ENCODE assay signal across 8 mouse cellular contexts in genomic region chr5:34761509-34761908, GRCm38 (mm10). TPM values are rescaled to one million over a fixed set of nuclear protein-coding genes. Genes with fewer than 3 reads are reported as not detected.
A peak's percentile ranks its signal among the peaks of the same experiment; 100 is the strongest.
DNase-seq lines count a peak whose midpoint lies in the region; ATAC-seq and TF ChIP-seq lines count a peak whose summit lies in the region.

TSS of gene Htt (plus strand) at chr5:34761740.

- TF ChIP-seq CTCF in CH12.LX (conservative IDR thresholded peaks at IDR 0.05 in 1 of 2, IDR thresholded peaks at IDR 0.05 in 1 of 2; ENCODE audit: low read depth in 2 of 2, low read length in 2 of 2) = peak in 1 of 2 experiments; percentile 6; a peak in 1 of 4 replicates

- TF ChIP-seq RAD21 in CH12.LX (IDR thresholded peaks at IDR 0.05; ENCODE audit: low read depth, low read length) = no peak

- peak; percentile 97 for TF ChIP-seq POLR2A in CH12.LX (IDR thresholded peaks at IDR 0.05; ENCODE audit: low read depth, low read length)

- peak; percentile 94 for DNase-seq in CH12.LX (ENCODE audit: extremely low read depth)
- peak; percentile 87 for DNase-seq in c-Kit-positive CD71-positive TER-119-negative erythroid progenitor cells, embryonic 14.5 days (ENCODE audit: low read depth)
- DNase-seq in forebrain, embryonic 11.5 days (ENCODE audit: low spot score) = peak; percentile 98
- DNase-seq in kidney, postnatal 36 days = peak; percentile 98
- DNase-seq in telencephalon, adult 2 months (ENCODE audit: low read depth, low spot score) = peak; percentile 97

- peaks cover 20% of the 10 kb centered on the region; the same call in 1 of the 2 replicates for H3K79me2 ChIP-seq in CH12.LX (replicated peaks; ENCODE audit: control insufficient read depth, extremely low read depth, insufficient read depth, poor library complexity, severe bottlenecking)

- ATAC-seq in forebrain, embryonic 11.5 days (replicated peaks; ENCODE audit: low FRiP score) = peak; percentile 98
- peak; percentile 97 for ATAC-seq in heart, embryonic 16.5 days (replicated peaks; ENCODE audit: extremely low read depth, insufficient read depth, low FRiP score)
- peak; percentile 94 for ATAC-seq in liver, embryonic 15.5 days (ENCODE audit: insufficient read depth)
- peak; percentile 99 for ATAC-seq in neural tube, embryonic 12.5 days (ENCODE audit: low FRiP score, low read depth)

- in situ Hi-C loops in CH12.LX (cut with MboI; ENCODE audit: low pct_ligation_motif_present, low pct_unique_long_range_greater_than_20kb, low sequenced_read_pairs) = no loop called here

- H3K27me3 ChIP-seq in CH12.LX (replicated peaks) = peaks cover 25% of the 10 kb centered on the region
- H3K27me3 ChIP-seq in forebrain, embryonic 11.5 days (ENCODE audit: control insufficient read depth, insufficient read depth, low read length) = no peaks in the 10 kb centered on the region
- no peaks in the 10 kb centered on the region for H3K27me3 ChIP-seq in heart, embryonic 16.5 days (ENCODE audit: control insufficient read depth, insufficient read depth, low read length)
- peaks cover 13% of the 10 kb centered on the region for H3K27me3 ChIP-seq in liver, embryonic 15.5 days
- H3K27me3 ChIP-seq in neural tube, embryonic 12.5 days (replicated peaks) = no peaks in the 10 kb centered on the region

- H3K9me3 ChIP-seq in CH12.LX (replicated peaks; ENCODE audit: low read length) = no peaks in the 10 kb centered on the region
- no peaks in the 10 kb centered on the region for H3K9me3 ChIP-seq in forebrain, embryonic 11.5 days (ENCODE audit: control insufficient read depth, low read length)
- no peaks in the 10 kb centered on the region for H3K9me3 ChIP-seq in heart, embryonic 16.5 days (replicated peaks; ENCODE audit: control insufficient read depth, low read length)
- H3K9me3 ChIP-seq in liver, embryonic 15.5 days (replicated peaks) = no peaks in the 10 kb centered on the region
- H3K9me3 ChIP-seq in neural tube, embryonic 12.5 days = no peaks in the 10 kb centered on the region

- WGBS in forebrain, embryonic 11.5 days = under 1% methylated on average over 35 of the region's 35 CpGs
- 0% methylated on average over 35 of the region's 35 CpGs for WGBS in heart, embryonic 16.5 days
- under 1% methylated on average over 35 of the region's 35 CpGs for WGBS in liver, embryonic 15.5 days (ENCODE audit: insufficient replicate concordance)
- under 1% methylated on average over 35 of the region's 35 CpGs for WGBS in neural tube, embryonic 12.5 days

- H3K27ac ChIP-seq in CH12.LX (ENCODE audit: insufficient read depth, low read depth) = peak within 1 kb of the TSS; percentile 16; the same call in 1 of the 2 replicates
- peak within 1 kb of the TSS; percentile 87 for H3K27ac ChIP-seq in forebrain, embryonic 11.5 days (ENCODE audit: low read depth, low read length)
- H3K27ac ChIP-seq in heart, embryonic 16.5 days (ENCODE audit: low read length) = peak within 1 kb of the TSS; percentile 93
- H3K27ac ChIP-seq in liver, embryonic 15.5 days (replicated peaks) = peak within 1 kb of the TSS; percentile 89
- H3K27ac ChIP-seq in neural tube, embryonic 12.5 days = peak within 1 kb of the TSS; percentile 83

- no peaks in the 10 kb centered on the region for H3K36me3 ChIP-seq in CH12.LX (replicated peaks in 1 of 2; ENCODE audit: control insufficient read depth in 1 of 2, insufficient read depth in 1 of 2, low read length in 1 of 2)
- H3K36me3 ChIP-seq in forebrain, embryonic 11.5 days (ENCODE audit: control insufficient read depth, insufficient read depth, low read length) = no peaks in the 10 kb centered on the region
- no peaks in the 10 kb centered on the region for H3K36me3 ChIP-seq in heart, embryonic 16.5 days (ENCODE audit: control insufficient read depth, insufficient read depth)
- no peaks in the 10 kb centered on the region for H3K36me3 ChIP-seq in liver, embryonic 15.5 days (replicated peaks)
- H3K36me3 ChIP-seq in neural tube, embryonic 12.5 days = no peaks in the 10 kb centered on the region

- TF ChIP-seq EP300 in CH12.LX (IDR thresholded peaks at IDR 0.05; ENCODE audit: low read length) = no peak

- dilution Hi-C loops in CH12.LX (cut with MboI; ENCODE audit: extremely low pct_ligation_motif_present, extremely low pct_unique_long_range_greater_than_20kb, low sequenced_read_pairs) = no loop called here

- H3K4me2 ChIP-seq in CH12.LX (ENCODE audit: insufficient read depth, low read depth, poor library complexity, severe bottlenecking) = peak within 1 kb of the TSS; percentile 85
- peak within 1 kb of the TSS; percentile 89 for H3K4me2 ChIP-seq in forebrain, embryonic 11.5 days (ENCODE audit: low read depth, low read length, severe bottlenecking)
- peak within 1 kb of the TSS; percentile 95 for H3K4me2 ChIP-seq in heart, embryonic 16.5 days (ENCODE audit: low read depth, low read length)
- peak within 1 kb of the TSS; percentile 97 for H3K4me2 ChIP-seq in liver, embryonic 15.5 days
- H3K4me2 ChIP-seq in neural tube, embryonic 12.5 days (replicated peaks) = peak within 1 kb of the TSS; percentile 86

- H3K4me1 ChIP-seq in CH12.LX (ENCODE audit: control insufficient read depth in 1 of 2, insufficient read depth in 2 of 2) = peaks cover 4 to 12% of the 10 kb centered on the region in 2 experiments; a peak in 2 of 4 replicates
- H3K4me1 ChIP-seq in forebrain, embryonic 11.5 days (replicated peaks; ENCODE audit: control insufficient read depth, insufficient read depth, low read length) = no peaks in the 10 kb centered on the region; the same call in 1 of the 2 replicates
- peaks cover 12% of the 10 kb centered on the region for H3K4me1 ChIP-seq in heart, embryonic 16.5 days (ENCODE audit: control insufficient read depth, insufficient read depth, low read length)
- H3K4me1 ChIP-seq in liver, embryonic 15.5 days (replicated peaks) = peaks cover 38% of the 10 kb centered on the region
- H3K4me1 ChIP-seq in neural tube, embryonic 12.5 days = peaks cover 13% of the 10 kb centered on the region

- H3K4me3 ChIP-seq in CH12.LX (replicated peaks in 1 of 3; ENCODE audit: low read depth in 2 of 3, low read length in 2 of 3, poor library complexity in 1 of 3) = peak within 1 kb of the TSS; percentile 89 to 97 (median 93)
- H3K4me3 ChIP-seq in forebrain, embryonic 11.5 days (ENCODE audit: low read depth, low read length) = peak within 1 kb of the TSS; percentile 97
- peak within 1 kb of the TSS; percentile 88 for H3K4me3 ChIP-seq in heart, embryonic 16.5 days (ENCODE audit: low read length)
- peak within 1 kb of the TSS; percentile 99 for H3K4me3 ChIP-seq in liver, embryonic 15.5 days (replicated peaks)
- peak within 1 kb of the TSS; percentile 95 for H3K4me3 ChIP-seq in neural tube, embryonic 12.5 days

- H3K9ac ChIP-seq in CH12.LX (ENCODE audit: insufficient read depth, low read depth) = peak within 1 kb of the TSS; percentile 88
- peak within 1 kb of the TSS; percentile 92 for H3K9ac ChIP-seq in forebrain, embryonic 11.5 days (ENCODE audit: low read length)
- H3K9ac ChIP-seq in heart, embryonic 16.5 days (ENCODE audit: low read length) = peak within 1 kb of the TSS; percentile 92
- peak within 1 kb of the TSS; percentile 99 for H3K9ac ChIP-seq in liver, embryonic 15.5 days
- peak within 1 kb of the TSS; percentile 89 for H3K9ac ChIP-seq in neural tube, embryonic 12.5 days

TF ChIP-seq in CH12.LX, 34 proteins besides CTCF, POLR2A, EP300 and RAD21 (continues in another document):
- no peak for TF ChIP-seq MAZ (IDR thresholded peaks at IDR 0.05; ENCODE audit: low read depth, low read length)
- peak; percentile 26; the same call in 1 of the 2 replicates for TF ChIP-seq GABPA (IDR thresholded peaks at IDR 0.05; ENCODE audit: insufficient replicate concordance, low read depth, low read length)
- no peak for TF ChIP-seq ZNF384 (IDR thresholded peaks at IDR 0.05; ENCODE audit: low read depth, low read length)
- TF ChIP-seq E2F4 (IDR thresholded peaks at IDR 0.05; ENCODE audit: insufficient replicate concordance, low read depth, low read length) = no peak
- TF ChIP-seq ELF1 (IDR thresholded peaks at IDR 0.05; ENCODE audit: low read depth, low read length) = peak; percentile 75
- TF ChIP-seq SIN3A (IDR thresholded peaks at IDR 0.05; ENCODE audit: low read length) = peak; percentile 64; the same call in 1 of the 2 replicates
- TF ChIP-seq BHLHE40 (IDR thresholded peaks at IDR 0.05; ENCODE audit: low read depth, low read length) = peak; percentile 27
- TF ChIP-seq ZC3H11A (IDR thresholded peaks at IDR 0.05; ENCODE audit: low read depth, low read length) = no peak
- TF ChIP-seq MXI1 (IDR thresholded peaks at IDR 0.05; ENCODE audit: low read depth, low read length) = peak; percentile 63; the same call in 1 of the 2 replicates
- peak; percentile 77 for TF ChIP-seq TBP (conservative IDR thresholded peaks at IDR 0.05; ENCODE audit: low read depth, low read length)
- TF ChIP-seq SMC3 (IDR thresholded peaks at IDR 0.05; ENCODE audit: low read depth, low read length) = no peak
- peak; percentile 32; the same call in 1 of the 2 replicates for TF ChIP-seq IRF4 (IDR thresholded peaks at IDR 0.05; ENCODE audit: low read depth, low read length)
- TF ChIP-seq ZKSCAN1 (IDR thresholded peaks at IDR 0.05; ENCODE audit: borderline replicate concordance, low read depth, low read length) = no peak
- peak; percentile 92 for TF ChIP-seq TCF12 (IDR thresholded peaks at IDR 0.05; ENCODE audit: low read depth, low read length)
- peak; percentile 59 for TF ChIP-seq NRF1 (IDR thresholded peaks at IDR 0.05; ENCODE audit: low read depth, low read length)
- TF ChIP-seq PAX5 (IDR thresholded peaks at IDR 0.05; ENCODE audit: low read length) = no peak
- no peak for TF ChIP-seq JUN (IDR thresholded peaks at IDR 0.05; ENCODE audit: insufficient read depth, low read depth, low read length)
- TF ChIP-seq HCFC1 (IDR thresholded peaks at IDR 0.05; ENCODE audit: low read depth, low read length) = peak; percentile 85
- peak; percentile 35 for TF ChIP-seq ETS1 (conservative IDR thresholded peaks at IDR 0.05; ENCODE audit: low read depth, low read length)
- TF ChIP-seq UBTF (IDR thresholded peaks at IDR 0.05; ENCODE audit: low read depth, low read length) = 0 out of 2 replicates have a peak, but pooled peaks have one; percentile 33
- 0 out of 2 replicates have a peak, but pooled peaks have one; percentile 32 for TF ChIP-seq MYC (IDR thresholded peaks at IDR 0.05; ENCODE audit: low read depth, low read length)
- TF ChIP-seq USF2 (conservative IDR thresholded peaks at IDR 0.05; ENCODE audit: low read depth, low read length) = no peak

RNA-seq across cellular contexts. Expression of gene Htt, which starts in this region (rescaled TPM):
- total RNA-seq in CH12.LX (2012; rRNA removed) = 18.1 and 18.7 TPM in 2 replicates
- 10.2 TPM in 2 replicates for total RNA-seq in CH12.LX (2014; rRNA removed)
- polyA plus RNA-seq in CH12.LX (2012; ENCODE audit: insufficient read length, low read depth) = 14.8 and 18.1 TPM in 2 replicates
- 21.2 and 22.4 TPM in 2 replicates for polyA plus RNA-seq in forebrain, embryonic 11.5 days (2014; fragmentation: Nextera tagmentation; extraction: Ambion mirVana)
- 7.4 and 7.8 TPM in 2 replicates for polyA plus RNA-seq in heart, embryonic 16.5 days (2015; fragmentation: Nextera tagmentation; extraction: Ambion mirVana)
- polyA plus RNA-seq in liver, embryonic 15.5 days (2015; fragmentation: Nextera tagmentation; extraction: Ambion mirVana) = 4.8 and 6.1 TPM in 2 replicates
- 16.8 and 18.1 TPM in 2 replicates for polyA plus RNA-seq in neural tube, embryonic 12.5 days (2016; fragmentation: Nextera tagmentation; extraction: Ambion mirVana)

Comparison
In these comparisons a context has a peak if more than half of its experiments do, and no peak if none do; other contexts are left out.
1. Peak in every context shown above with its lines: DNase-seq, ATAC-seq, H3K4me3 ChIP-seq and H3K27ac ChIP-seq.
2. H3K27ac ChIP-seq: peak in every context shown above with its lines; median percentile 93 in heart, embryonic 16.5 days; 89 in liver, embryonic 15.5 days; 87 in forebrain, embryonic 11.5 days; 83 in neural tube, embryonic 12.5 days; 16 in CH12.LX.